Mouse (Mus musculus) forebrain, embryonic 16.5 days (tissue): ENCODE data around the gene Wdcp. TPM values are rescaled to one million over a fixed set of nuclear protein-coding genes. Genes with fewer than 3 reads are reported as not detected.
A peak's percentile ranks its signal among the peaks of the same experiment; 100 is the strongest.

ENCODE experiments used
- ATAC-seq: fragments of 200-750 bp; cut with Nextera tagmentation; 2 replicates; pipeline ENCODE4 v1.8.0; 2017; ENCODE audit warnings: mild to moderate bottlenecking, moderate library complexity
- H3K27ac ChIP-seq: fragments of 300-500 bp; sonication (generic); 2 replicates; pipeline ENCODE4 v1.5.1; 2014; ENCODE audit warnings: low read length, control low read depth
- H3K27me3 ChIP-seq: fragments of 300-500 bp; sonication (generic); replicated peaks from 2 replicates; pipeline ENCODE4 v1.6.1; 2014; ENCODE audit warnings: low read length; ENCODE audit not compliant: control insufficient read depth, insufficient read depth
- H3K36me3 ChIP-seq: fragments of 300-500 bp; sonication (generic); 2 replicates; pipeline ENCODE4 v1.6.1; 2014; ENCODE audit not compliant: control insufficient read depth, insufficient read depth
- H3K4me1 ChIP-seq: fragments of 300-500 bp; sonication (generic); replicated peaks from 2 replicates; pipeline ENCODE4 v1.6.1; 2014; ENCODE audit warnings: low read length; ENCODE audit not compliant: control insufficient read depth, insufficient read depth
- H3K4me2 ChIP-seq: fragments of 300-500 bp; sonication (generic); 2 replicates; pipeline ENCODE4 v1.6.1; 2014; ENCODE audit warnings: mild to moderate bottlenecking, low read length, control low read depth
- H3K4me3 ChIP-seq: fragments of 300-500 bp; sonication (generic); replicated peaks from 2 replicates; pipeline ENCODE4 v1.5.1; 2014; ENCODE audit warnings: mild to moderate bottlenecking, low read length, control low read depth
- H3K9ac ChIP-seq: fragments of 300-500 bp; sonication (generic); replicated peaks from 2 replicates; pipeline ENCODE4 v1.6.1; 2014; ENCODE audit warnings: low read depth, low read length, control low read depth
- H3K9me3 ChIP-seq: fragments of 300-500 bp; sonication (generic); 2 replicates; pipeline ENCODE4 v1.6.1; 2016; ENCODE audit warnings: low read length; ENCODE audit not compliant: control insufficient read depth
- WGBS: fragments of 180-500 bp; shearing (Covaris S2); extraction: QIAGEN DNeasy Blood & Tissue Kit; methylation state at CpG from one replicate; pipeline ENCODE4 v1.1.7; 2014; 5-methylcytosine and 5-hydroxymethylcytosine counted together
- polyA plus RNA-seq: library from polyadenylated mRNA; unstranded; fragments of >200 nt; fragmentation: Nextera tagmentation; extraction: Ambion mirVana; gene quantifications from 2 replicates; pipeline ENCODE4 v1.2.1, GENCODE M21; 2015

Gene Wdcp
- polyA plus RNA-seq, 1 experiment from 2014 or later, result 13.3 TPM

DNA sequence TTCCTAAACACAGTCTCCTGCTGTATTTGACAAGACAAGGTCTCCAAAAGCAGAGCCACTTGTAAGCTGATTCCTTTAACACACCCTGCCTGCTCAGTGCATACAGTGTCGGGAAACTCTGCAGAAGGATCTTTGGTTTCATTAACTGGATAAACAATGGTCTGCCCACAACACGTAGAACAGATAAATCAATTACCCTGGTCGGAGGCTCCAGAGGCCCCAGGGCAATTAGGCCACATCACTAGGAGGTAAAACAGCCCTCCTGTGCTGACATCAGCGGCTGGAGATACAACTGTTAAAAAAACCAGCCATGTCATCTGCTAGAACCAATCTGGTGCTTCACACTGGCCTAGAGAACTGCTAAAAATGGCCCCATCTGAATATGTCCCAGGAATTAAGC, 6.1 kb upstream of the Wdcp start:
- peaks cover 8% of the 10 kb centered on the region; the same call in 1 of the 2 replicates for H3K27me3 ChIP-seq
- no peak overlapping the region for H3K4me2 ChIP-seq
- ATAC-seq, result no peak
- H3K36me3 ChIP-seq, result peaks cover 4% of the 10 kb centered on the region; the same call in 1 of the 2 replicates
- H3K9me3 ChIP-seq, result no peaks in the 10 kb centered on the region
- WGBS, result 52% methylated on average over 4 of the region's 4 CpGs
- H3K4me3 ChIP-seq, result no peak overlapping the region
- H3K4me1 ChIP-seq, result peaks cover 5% of the 10 kb centered on the region
- no peak overlapping the region for H3K9ac ChIP-seq
- H3K27ac ChIP-seq, result no peak overlapping the region

GRCm38 (mm10) chr12:4840010-4840409, 3.1 kb upstream of the Wdcp start:
- Histone ChIP-seq H3K4me3 (no peak overlapping the region), H3K4me2 (no peak overlapping the region)

DNA sequence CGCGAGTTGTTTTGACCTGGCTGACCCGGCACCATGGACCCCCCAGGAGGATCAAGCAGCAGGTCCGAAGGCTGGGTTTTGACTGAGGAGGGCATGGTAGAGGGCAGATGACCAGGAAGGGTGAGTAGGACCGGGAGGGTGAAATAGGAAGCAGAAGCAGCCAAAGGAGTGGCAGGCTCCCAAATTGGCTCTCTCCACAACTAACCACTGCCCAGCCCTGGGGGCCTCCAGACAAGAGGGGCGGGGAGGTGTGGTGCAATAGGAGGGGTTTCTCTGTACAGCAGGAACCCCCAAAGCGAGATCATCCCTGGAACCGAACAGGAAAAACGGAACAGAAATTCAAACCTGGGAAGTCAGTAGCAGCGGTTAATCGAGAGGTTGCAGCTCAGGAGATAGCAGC, 2.4 kb upstream of the Wdcp start:
- no peak for ATAC-seq
- 1% methylated on average over 11 of the region's 11 CpGs for WGBS

More at GRCm38 (mm10) chr12:4840010-4840409, 3.1 kb upstream of the Wdcp start:
- Histone ChIP-seq H3K4me1 (peaks cover 15% of the 10 kb centered on the region), H3K9me3 (no peaks in the 10 kb centered on the region), H3K27me3 (peaks cover 8% of the 10 kb centered on the region; the same call in 1 of the 2 replicates), H3K27ac (no peak overlapping the region), H3K9ac (no peak overlapping the region), H3K36me3 (no peaks in the 10 kb centered on the region)
- 63% methylated on average over 6 of the region's 6 CpGs for WGBS
- ATAC-seq, result no peak

GRCm38 (mm10) chr12:4841392-4841887, 1.7 kb upstream of the Wdcp start, which contains the start of gene Fkbp1b:
Gene Fkbp1b (minus strand): TSS chr12:4841591.
- Histone ChIP-seq H3K4me1 (peaks cover 15% of the 10 kb centered on the region), H3K9ac (peak within 1 kb of the TSS; percentile 86), H3K4me3 (peak within 1 kb of the TSS; percentile 91), H3K4me2 (peak within 1 kb of the TSS; percentile 95), H3K27ac (no peak within 1 kb of the TSS), H3K36me3 (no peaks in the 10 kb centered on the region), H3K27me3 (peaks cover 8% of the 10 kb centered on the region; the same call in 1 of the 2 replicates), H3K9me3 (no peaks in the 10 kb centered on the region)
- peak; percentile 52 for ATAC-seq
- under 1% methylated on average over 37 of the region's 37 CpGs for whole genome bisulfite sequencing

More for the DNA sequence above, 2.4 kb upstream of the Wdcp start:
- H3K27ac ChIP-seq, result no peak overlapping the region
- H3K4me3 ChIP-seq, result peak overlapping the region; percentile 91
- no peaks in the 10 kb centered on the region for H3K36me3 ChIP-seq
- no peaks in the 10 kb centered on the region for H3K9me3 ChIP-seq
- H3K4me1 ChIP-seq, result peaks cover 15% of the 10 kb centered on the region
- peak overlapping the region; percentile 86 for H3K9ac ChIP-seq
- H3K4me2 ChIP-seq, result peak overlapping the region; percentile 95
- peaks cover 8% of the 10 kb centered on the region; the same call in 1 of the 2 replicates for H3K27me3 ChIP-seq

- no peak overlapping the region for H3K4me2 ChIP-seq
- H3K4me1 ChIP-seq, result peaks cover 15% of the 10 kb centered on the region
- no peak for ATAC-seq
- 90% methylated on average over 8 of the region's 8 CpGs for WGBS
- H3K9me3 ChIP-seq, result no peaks in the 10 kb centered on the region
- no peaks in the 10 kb centered on the region for H3K36me3 ChIP-seq
- peaks cover 8% of the 10 kb centered on the region; the same call in 1 of the 2 replicates for H3K27me3 ChIP-seq
- no peak overlapping the region for H3K4me3 ChIP-seq
- H3K9ac ChIP-seq, result no peak overlapping the region
- no peak overlapping the region for H3K27ac ChIP-seq
Observed at GRCm38 (mm10) chr12:4842456-4842855, 647 bp upstream of the Wdcp start.

DNA sequence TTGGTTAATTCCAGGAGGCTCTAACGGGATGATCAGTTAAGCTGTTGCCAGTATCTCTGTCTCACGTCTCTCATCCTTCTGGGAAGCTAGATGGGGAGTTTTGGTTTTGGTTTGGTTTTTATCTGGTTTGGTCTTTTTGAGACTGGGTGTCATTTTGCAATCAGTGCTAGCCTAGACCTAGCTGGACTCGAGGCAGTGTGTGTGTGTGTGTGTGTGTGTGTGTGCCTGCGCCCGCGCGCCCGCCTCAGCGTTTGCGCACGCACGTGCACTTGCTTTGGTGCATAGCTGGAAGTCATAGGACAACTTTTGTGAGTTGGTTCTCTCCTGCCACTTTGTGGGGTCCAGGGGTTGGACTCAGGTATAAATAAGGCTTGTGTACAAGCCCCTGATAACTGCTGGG, 638 bp downstream of the Wdcp start:
- Histone ChIP-seq H3K27ac (no peak overlapping the region), H3K4me3 (peak overlapping the region; percentile 69), H3K4me2 (peak overlapping the region; percentile 75), H3K4me1 (peaks cover 15% of the 10 kb centered on the region), H3K9me3 (no peaks in the 10 kb centered on the region), H3K27me3 (peaks cover 8% of the 10 kb centered on the region; the same call in 1 of the 2 replicates), H3K9ac (peak overlapping the region; percentile 58), H3K36me3 (no peaks in the 10 kb centered on the region)
- whole genome bisulfite sequencing, result 0% methylated on average over 12 of the region's 12 CpGs
- ATAC-seq, result peak; percentile 45

GRCm38 (mm10) chr12:4856160-4856559, 13.1 kb downstream of the Wdcp start:
- H3K4me2 ChIP-seq, result no peak overlapping the region
- WGBS, result 96% methylated on average over 5 of the region's 5 CpGs

DNA sequence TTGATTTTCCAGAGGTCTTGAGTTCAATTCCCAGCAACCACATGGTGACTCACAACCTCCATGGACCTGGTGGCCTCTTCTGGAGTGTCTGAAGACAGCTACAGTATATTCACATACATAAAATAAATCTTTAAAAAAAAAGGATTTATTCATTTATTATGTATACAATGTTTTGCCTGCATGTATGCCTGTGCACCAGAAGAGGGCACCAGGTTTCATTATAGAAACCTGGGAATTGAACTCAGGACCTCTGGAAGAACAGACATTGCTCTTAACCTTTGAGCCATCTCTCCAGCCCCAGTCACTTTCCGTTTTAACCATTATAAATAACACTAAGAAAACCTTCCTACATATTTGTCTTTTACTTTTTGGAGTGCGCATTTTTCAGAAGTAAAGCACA, 13.7 kb downstream of the Wdcp start:
- Histone ChIP-seq H3K4me1 (no peaks in the 10 kb centered on the region), H3K27ac (no peak overlapping the region), H3K27me3 (no peaks in the 10 kb centered on the region), H3K4me3 (no peak overlapping the region), H3K36me3 (no peaks in the 10 kb centered on the region; the same call in 1 of the 2 replicates), H3K9ac (no peak overlapping the region), H3K9me3 (no peaks in the 10 kb centered on the region), H3K4me2 (no peak overlapping the region)
- ATAC-seq, result no peak
- WGBS, result 95% methylated on average over 2 of the region's 2 CpGs

More at GRCm38 (mm10) chr12:4856160-4856559, 13.1 kb downstream of the Wdcp start:
- Histone ChIP-seq H3K9me3 (no peaks in the 10 kb centered on the region), H3K27me3 (no peaks in the 10 kb centered on the region), H3K4me3 (no peak overlapping the region), H3K36me3 (peaks cover 3% of the 10 kb centered on the region; the same call in 1 of the 2 replicates), H3K4me1 (no peaks in the 10 kb centered on the region), H3K27ac (no peak overlapping the region), H3K9ac (no peak overlapping the region)
- ATAC-seq, result no peak

DNA sequence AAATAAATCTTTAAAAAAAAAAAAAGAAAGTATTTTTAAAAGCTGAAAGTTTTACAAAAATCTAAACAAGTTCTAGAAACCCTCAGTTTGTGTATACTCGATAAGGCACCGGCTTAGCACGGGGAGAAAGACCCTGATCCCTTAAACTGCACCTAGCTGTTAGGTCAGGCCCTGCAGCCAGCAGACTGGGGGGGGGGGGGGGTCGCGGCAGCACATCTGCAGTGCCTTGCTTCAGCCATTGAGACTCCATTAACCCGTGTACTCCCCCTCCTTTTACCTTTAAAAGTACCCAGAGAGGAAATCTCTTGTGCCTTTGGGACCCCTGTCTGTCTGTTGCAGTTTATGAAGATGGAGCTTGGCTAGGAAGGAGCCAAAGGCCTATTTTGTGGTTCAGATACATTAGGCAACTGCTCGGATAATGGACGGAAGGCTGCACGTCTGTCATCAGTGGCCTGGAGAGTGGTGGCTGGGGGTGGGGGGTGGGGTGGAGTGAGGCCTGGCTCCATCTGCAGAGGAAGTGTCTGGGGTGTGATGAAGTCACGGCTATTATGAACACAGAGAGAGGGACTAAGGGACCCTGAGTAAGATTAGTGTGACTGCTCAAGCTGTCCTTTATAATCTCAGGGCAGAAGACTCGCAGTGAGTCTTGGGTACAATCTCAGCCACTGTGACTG, 16.3 kb downstream of the Wdcp start:
- Histone ChIP-seq H3K27me3 (no peaks in the 10 kb centered on the region), H3K4me2 (no peak overlapping the region), H3K9me3 (no peaks in the 10 kb centered on the region), H3K36me3 (no peaks in the 10 kb centered on the region; the same call in 1 of the 2 replicates), H3K4me1 (no peaks in the 10 kb centered on the region), H3K27ac (no peak overlapping the region), H3K9ac (no peak overlapping the region), H3K4me3 (no peak overlapping the region)
- 65% methylated on average over 11 of the region's 11 CpGs for WGBS
- ATAC-seq, result no peak
